Mouse (Mus musculus): Measurements from ENCODE around the gene Mpp2.

The Mpp2 gene

DNA sequence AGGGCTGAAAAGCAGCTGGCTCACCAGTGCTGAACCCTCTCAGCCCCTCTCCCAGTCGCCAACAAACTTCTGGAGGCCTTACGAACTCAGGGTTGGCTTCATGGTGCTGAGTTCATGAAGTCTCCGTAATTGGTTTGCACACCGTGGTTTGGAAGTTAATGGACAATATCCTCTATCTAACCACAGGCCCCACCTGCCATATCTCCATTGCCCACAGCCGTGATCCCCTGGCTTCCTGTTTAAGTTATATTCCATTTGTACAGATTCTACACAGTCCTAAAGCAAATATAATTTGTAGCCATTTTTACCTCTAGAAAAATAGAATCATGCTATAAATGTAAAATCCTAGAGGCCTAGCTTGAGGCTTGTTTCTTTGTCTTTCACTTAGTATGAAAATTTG, 15.6 kb downstream of the Mpp2 start:
- no peak for DNase-seq (ENCODE audit: low spot score in 2 of 2)

GRCm38 (mm10) chr11:102070426-102070825, 17.9 kb downstream of the Mpp2 start:
- DNase-seq (ENCODE audit: low spot score in 2 of 2): no peak

GRCm38 (mm10) chr11:102069633-102070032, 18.7 kb downstream of the Mpp2 start:
- DNase-seq (ENCODE audit: low spot score in 2 of 2): no peak

DNA sequence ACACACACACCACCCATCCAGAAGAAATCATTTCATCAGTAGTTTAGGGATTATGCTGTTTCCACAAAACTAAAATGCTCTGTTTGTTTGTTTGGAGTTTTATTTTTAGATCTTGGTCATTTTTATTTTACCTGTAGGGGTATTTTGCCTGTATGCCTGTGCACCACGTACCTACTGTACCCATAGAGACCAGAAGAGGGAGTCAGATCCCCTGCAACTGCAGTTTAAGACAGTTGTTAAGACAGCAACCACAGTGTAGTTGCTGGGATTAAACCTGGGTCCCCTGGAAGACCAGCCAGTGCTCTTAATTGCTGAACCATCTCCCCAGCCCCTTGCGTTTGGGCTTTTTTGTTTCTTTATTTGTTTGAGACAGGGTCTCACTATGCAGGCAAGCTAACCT, 19.3 kb downstream of the Mpp2 start:
- DNase-seq (ENCODE audit: low spot score in 2 of 2): no peak

- no peak for DNase-seq (ENCODE audit: low spot score in 2 of 2)
These were observed 25.2 kb downstream of the Mpp2 start for GRCm38 (mm10) chr11:102063076-102063475.

DNA sequence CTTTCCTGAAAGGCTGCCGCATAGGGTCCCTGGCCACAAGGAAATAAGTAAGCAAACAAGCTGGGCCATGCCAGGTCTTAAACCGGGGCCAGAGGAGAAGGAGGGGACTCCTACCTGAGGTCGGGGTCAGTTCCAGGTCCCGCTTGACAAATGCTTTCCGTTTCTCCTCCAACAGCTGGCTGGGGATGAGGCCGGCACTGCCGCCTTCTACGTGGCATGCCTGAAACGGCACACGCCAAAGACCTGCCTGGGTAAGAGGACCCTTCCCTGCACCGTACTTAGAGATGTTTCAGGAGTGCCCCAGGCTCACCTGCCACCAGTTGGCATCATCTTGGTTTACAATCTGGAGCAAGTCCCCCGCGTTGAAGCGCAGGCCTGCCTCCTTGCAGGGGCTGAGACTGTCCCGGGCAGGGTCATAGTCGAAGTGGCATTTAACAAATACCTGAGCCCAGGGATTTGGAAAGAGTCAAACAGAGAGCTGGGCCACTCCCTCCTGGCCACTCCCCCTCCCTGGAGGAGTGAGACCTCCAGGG, 26.3 kb downstream of the Mpp2 start:
- DNase-seq (ENCODE audit: low spot score in 2 of 2): no peak

DNA sequence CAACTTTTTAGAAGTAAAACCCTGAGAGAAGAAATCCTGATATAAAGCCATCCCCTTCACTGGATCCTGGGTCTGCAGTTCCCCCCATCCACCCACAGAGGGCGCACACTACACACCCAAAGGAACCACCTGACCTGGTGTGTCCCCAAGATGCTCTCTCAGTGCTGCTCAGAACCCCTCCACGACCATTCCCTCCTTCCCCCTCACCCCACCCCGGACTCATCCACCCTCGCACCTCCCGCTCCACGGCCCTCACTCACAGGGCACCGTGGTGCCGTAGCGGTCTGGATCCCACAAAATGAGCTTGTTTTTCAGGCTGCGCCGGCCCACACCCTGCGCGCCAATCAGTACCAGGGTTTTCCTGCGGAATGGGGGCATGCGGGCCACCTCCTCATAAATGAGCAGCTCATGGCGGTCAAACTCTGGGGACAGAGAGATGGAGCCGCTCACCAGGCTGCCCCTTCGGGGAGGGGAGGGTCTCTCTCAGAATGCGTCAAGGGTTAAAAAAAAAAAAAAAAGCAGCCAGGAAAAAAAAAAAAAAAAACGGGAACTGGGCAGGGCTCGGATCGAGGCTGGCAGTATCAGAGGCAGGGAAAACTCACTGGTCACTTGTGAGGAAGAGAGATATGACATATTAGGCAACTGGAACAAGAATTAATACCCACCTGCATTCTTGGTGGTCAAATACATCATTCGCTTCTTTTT, 26.9 kb downstream of the Mpp2 start:
- peak; percentile 29 to 58 for DNase-seq (ENCODE audit: low spot score in 2 of 2)

- peak in 1 of 2 experiments; percentile 41 for DNase-seq (ENCODE audit: low spot score in 2 of 2)
These were observed 34.5 kb downstream of the Mpp2 start for GRCm38 (mm10) chr11:102053847-102054246.

- no peak for DNase-seq (ENCODE audit: low spot score in 2 of 2)
These were observed 35.1 kb downstream of the Mpp2 start for GRCm38 (mm10) chr11:102053183-102053582.

DNA sequence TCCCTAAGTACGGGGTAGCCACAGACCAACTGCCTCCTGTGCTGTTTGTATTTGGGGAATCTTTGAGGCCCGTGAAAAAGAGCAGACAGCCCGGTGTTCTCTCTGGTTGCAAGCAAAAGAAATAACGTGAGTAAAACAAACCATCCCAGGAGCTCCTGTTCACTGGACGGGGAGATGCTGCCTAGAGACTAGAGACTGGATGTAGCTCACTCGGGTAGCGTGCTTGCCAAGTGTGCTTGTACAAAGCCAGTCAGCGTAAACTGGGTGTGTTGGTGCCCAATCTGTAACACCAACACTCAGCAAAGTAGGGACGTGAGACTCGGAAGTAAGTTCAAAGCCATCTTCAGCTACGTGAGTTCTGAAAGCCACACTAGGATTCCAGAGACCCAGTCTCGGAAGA, 35.6 kb downstream of the Mpp2 start:
- DNase-seq (ENCODE audit: low spot score in 2 of 2): no peak

DNA sequence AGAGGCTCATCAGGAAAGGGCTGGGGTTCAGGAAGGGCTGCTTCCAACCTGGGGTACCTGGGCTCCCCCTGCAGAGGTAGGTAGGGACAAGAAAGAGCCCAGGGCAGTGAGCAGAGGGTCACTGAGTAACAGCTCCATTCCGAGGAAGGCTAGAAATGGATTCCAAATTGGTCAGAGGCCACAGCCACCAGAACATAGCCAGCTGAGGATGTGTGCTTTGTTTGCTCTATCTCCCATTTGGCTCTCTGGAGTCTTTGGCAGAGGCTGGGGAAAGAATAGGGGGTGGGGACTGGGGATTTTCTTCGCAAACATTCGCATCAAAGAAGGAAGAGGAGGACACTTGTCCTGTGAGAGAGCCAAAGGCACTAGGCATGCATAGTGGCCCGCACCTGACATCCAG, 36.4 kb downstream of the Mpp2 start:
- no peak for DNase-seq (ENCODE audit: low spot score in 2 of 2)

DNA sequence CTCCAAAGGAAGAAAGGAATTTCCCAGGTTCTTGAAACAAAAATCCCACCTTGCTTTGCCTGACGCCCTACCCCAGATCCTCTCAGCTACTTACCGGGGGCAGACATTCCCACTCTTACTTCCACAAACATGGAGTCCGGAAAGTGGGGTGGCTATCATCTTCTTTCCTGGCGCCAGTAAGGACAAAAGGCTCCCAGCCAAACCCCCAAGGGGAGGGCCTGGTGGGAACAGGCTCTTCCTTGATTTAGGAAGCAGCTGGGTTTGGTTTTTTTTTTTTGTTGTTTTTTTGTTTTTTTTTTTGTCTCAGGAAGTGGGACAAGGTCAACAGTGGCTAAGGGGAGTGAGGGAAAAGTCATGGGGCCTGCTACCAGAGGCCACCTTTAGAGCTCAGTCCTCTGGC, 36.8 kb downstream of the Mpp2 start:
- DNase-seq (ENCODE audit: low spot score in 2 of 2): no peak

GRCm38 (mm10) chr11:102049875-102050482, 38.3 kb downstream of the Mpp2 start:
- DNase-seq (ENCODE audit: low spot score in 2 of 2): no peak

DNA sequence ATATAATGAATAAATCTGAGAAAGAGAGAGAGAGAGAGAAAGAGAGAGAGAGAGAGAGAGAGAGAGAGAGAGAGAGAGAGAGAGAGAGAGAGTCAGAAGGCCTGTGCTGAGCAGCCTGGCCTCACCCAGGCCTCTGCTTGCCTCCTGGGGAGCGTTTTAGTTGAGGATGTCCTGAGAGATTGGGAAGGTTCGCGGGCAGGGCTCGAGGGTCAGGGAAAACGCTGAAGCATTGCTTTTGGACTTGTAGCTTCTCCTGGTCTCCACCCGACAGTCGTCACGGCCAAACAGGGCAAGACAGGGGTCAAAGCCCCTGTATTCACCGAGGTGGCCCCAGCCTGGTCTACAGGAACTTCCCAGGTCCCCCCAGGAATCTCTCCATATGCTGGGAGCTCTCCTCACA, 41.7 kb downstream of the Mpp2 start:
- no peak for DNase-seq (ENCODE audit: low spot score in 2 of 2)

DNA sequence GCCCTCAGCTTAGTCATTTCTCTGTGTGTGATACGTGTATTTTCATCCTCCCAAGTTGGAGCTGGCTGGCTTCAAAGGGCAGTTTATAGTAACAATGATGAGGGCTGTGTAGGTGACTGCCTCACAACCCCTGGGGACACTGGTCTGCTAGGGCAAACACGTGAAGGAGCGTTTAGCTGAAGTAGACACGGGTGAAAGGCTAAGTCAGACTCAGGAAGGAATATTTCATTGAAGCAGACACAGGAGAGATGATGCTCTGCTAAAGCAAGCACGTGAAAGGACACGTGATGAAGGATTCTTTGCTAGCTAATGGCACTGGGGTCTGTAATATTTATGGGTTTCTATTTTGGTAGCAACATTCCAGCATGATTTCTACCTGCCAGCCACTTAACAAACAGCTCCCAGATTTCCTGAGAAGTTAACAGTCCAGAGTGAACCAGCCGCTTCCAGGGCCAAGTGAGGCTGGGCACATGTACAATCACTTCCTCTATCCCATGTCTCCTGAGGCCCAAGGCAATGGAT, 43.6 kb downstream of the Mpp2 start:
- no peak for DNase-seq (ENCODE audit: low spot score in 2 of 2)

DNA sequence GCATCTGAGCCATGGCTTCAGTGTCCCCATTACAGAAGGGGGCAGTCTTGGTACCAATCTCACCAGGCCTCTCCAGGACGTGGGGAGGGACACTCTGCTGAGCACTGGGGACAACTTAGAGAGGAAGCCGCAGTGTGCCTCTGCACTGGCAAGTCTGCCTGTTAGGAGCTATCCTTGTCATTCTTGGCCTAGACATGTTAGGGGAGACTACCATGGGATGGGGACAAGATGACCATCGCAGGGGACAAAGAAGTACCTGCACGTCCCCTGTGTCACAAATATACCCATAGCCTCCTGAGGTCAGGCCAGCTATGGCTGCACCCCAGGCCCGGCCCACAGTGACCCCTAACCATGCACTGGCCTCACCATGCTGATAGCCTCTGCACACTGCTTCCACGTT, 44.9 kb downstream of the Mpp2 start:
- DNase-seq (ENCODE audit: low spot score in 2 of 2): no peak

- no peak for DNase-seq (ENCODE audit: low spot score in 2 of 2)
These were observed 45.3 kb downstream of the Mpp2 start for GRCm38 (mm10) chr11:102042971-102043370.

- no peak for DNase-seq (ENCODE audit: low spot score in 2 of 2)
These were observed 46.9 kb downstream of the Mpp2 start, which contains the start of gene Cd300lg for GRCm38 (mm10) chr11:102041350-102041949. TSS of gene Cd300lg (plus strand) at chr11:102041509.

DNA sequence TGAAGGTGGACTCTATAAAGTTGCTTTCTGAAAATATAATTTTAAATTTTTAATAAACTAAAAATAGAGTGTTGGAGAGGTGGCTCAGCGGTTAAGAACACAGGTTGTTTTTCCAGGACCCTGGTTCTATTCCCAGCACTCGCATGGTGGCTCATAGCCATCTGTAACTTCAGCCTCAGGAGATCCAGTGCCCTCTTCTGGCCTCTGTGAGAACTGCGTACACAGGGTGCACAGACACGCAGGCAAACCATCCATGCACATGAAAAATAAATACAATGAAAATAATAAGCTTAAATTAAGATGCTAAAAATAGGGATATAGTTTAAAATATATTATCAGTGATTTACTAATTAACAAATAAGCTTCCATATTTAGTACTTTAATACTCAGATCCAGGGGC, 47.7 kb downstream of the Mpp2 start:
- no peak for DNase-seq (ENCODE audit: low spot score in 2 of 2)

- peak; percentile 47 to 65 for DNase-seq (ENCODE audit: low spot score in 2 of 2)
These were observed 48.2 kb downstream of the Mpp2 start for GRCm38 (mm10) chr11:102040138-102040524.

GRCm38 (mm10) chr11:102039487-102040137, 48.7 kb downstream of the Mpp2 start:
- no peak for DNase-seq (ENCODE audit: low spot score in 2 of 2)

- DNase-seq (ENCODE audit: low spot score in 2 of 2): no peak
These were observed 50.5 kb downstream of the Mpp2 start for GRCm38 (mm10) chr11:102037789-102038188.

Measured in natural killer cell, adult 2 months (primary cell).